Mouse (Mus musculus) c-Kit-positive CD71-positive TER-119-negative erythroid progenitor cells, embryonic 14.5 days (primary cell): ENCODE results near the gene Wipf1.
A peak's percentile ranks its signal among the peaks of the same experiment; 100 is the strongest.

Experiments
- DNase-seq: peaks from one replicate; pipeline ENCODE4 v3.0.0-alpha.2; 2013; ENCODE audit warnings: low read depth

Wipf1 gene

DNA sequence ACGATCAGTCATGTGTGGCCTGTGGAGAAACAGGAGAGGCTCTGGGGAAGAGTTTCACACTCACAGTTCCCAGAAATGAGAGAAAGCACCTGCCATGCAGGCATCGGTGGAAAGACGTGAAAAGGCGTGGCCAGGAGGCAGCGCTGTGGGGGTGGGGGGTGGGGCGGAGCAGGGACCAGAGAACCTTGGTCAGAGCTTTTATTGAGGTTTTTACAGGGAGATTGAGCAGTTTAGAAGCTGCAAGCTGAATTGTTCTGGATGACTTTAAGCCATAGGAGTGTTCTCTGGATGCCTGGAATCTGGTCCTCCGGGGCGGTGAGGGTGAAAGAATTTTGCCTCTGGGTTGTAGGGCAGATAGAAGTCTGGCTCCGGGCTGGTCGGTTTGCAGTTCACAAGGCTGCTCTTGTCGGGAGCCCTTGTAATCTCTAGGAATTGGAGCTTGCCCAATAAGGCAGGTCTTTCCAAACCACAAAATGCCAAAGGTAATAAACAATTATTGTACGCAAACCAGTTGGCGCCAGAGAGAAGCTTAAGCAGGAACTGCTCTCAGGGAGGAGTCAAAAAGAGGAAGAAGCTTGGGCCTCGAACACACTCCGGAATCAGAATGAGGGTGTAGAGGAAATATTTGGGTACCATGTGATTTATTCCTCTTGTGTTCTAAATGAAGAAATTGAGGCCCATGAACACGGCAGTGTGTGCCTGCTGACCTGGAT is 11.1 kb upstream of the Wipf1 start:
- DNase-seq: no peak

DNA sequence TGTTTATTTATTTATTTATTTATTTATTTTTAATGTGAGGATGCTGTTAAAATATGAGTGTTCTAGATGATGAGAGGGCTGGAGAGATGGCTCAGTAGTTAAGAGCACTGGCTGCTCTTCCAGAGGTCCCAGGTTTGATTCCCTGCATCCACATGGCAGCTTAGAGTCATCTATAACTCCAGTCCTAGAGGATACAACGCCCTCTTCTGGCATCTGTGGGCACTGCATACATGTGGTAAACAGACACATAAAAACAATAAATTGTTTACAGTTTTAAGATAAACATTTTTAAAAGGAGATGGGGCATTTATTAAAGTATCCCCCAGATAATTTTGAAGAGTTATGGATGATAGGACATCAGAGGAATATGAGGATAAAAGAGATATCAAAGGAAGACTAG is 10.2 kb upstream of the Wipf1 start:
- DNase-seq: no peak

DNA sequence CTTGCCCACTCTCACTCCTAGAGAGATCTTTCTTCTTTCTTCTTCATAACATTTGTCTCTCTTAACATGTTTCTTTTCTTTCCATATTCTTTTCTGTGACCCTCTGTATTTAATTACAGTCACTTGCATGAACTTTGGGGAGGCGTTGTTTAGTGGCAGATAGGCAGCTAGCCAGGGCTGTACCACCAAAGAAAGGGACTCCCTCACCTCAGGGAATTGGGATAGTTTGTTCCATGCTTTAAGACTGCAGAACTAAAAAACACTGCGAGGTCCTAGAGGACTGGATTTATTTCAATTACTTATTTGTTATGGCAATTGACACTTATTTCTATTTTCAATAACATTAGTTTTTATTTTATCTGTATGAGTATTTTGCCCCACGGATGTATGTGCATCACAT is 9.6 kb upstream of the Wipf1 start:
- no peak for DNase-seq

DNA sequence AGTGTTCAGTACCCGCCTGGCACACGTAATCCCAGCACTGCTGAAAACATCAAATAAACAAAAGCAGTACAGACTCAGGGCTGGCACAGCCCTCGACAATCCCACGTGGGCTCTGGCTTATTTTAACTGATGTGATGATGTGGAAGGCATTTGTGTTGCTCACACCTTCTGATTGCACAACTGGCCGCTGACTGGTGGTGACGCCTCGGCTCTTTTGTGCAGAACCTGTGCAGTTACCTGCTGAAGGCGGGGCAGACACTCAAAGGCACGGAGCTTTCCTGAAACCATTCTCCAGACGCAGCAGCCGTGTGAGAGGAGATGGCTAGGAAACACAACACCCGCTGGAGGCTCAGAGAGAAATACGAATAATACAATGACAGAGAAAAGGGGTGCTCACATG is 9.1 kb upstream of the Wipf1 start:
- DNase-seq: no peak

DNA sequence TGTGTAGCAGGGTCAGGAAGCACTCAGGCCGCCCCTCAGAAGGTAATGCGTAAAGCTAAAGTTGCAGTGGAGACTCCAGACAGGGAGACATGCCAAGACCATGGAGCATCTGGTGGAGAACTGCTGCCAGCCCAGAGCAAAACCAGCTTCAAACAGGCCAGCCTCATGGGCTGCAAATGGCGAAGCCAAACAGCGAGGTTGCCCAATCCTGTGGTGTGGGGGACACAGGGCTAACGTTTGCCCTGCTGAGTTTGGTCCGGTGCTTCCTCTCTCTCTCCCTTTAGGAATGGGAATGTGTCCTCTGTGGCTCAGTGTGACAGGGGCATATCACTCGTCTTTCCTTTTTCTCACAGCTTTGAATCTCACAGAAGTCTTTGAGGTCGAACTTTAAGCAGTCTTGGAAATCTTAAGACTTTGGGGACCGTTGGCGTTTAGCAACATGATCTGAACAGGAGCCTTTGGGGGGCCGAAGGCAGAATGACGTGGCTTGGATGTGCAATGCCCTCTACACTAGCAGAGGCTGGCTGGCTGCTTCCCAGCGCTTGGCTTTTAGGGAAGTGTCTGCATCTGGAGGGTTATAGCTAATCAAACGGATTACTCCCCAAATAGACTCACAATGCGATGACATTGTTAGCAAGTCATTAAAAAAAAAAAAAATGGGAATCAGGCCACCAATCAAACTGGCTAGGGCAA is 6.7 kb upstream of the Wipf1 start:
- DNase-seq: no peak

DNA sequence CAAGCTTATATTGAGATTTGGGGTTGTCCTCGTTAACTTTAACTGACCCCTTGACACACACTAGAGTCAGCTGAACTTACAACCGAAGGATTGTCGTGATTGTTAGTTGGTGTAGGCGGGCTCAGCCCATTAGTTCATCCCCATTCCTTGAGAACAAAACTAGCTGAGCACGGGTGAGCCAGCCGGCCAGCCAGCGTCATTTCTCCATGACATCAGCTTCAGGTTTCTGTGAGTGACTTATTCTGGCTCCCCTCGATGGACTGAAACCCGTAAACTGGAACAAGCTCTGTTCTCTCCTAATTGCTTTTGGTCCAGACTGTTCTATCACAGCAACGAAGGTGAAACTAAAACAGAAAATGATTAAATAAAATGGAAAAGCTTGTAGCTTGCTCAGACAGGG is 5.2 kb upstream of the Wipf1 start:
- no peak for DNase-seq

DNA sequence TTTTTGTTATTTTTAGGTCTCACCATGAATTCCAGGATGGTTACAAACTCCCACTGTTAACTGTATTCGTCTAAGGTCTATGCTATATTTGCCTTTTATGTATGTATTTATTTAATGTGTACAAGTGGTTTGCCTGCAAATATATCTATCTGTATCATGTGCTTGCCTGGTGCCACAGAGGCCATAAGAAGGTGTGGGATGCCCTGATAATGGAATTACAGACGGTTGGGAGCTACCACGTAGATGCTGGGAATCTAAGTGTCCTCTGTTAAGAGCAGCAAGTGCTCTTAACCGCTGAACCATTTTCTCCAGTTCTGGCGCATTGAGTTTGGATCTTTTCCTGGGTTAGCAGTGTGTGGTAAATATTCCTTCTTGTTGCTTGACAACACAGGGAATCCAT is 953 bp upstream of the Wipf1 start:
- peak; percentile 44 for DNase-seq

DNA sequence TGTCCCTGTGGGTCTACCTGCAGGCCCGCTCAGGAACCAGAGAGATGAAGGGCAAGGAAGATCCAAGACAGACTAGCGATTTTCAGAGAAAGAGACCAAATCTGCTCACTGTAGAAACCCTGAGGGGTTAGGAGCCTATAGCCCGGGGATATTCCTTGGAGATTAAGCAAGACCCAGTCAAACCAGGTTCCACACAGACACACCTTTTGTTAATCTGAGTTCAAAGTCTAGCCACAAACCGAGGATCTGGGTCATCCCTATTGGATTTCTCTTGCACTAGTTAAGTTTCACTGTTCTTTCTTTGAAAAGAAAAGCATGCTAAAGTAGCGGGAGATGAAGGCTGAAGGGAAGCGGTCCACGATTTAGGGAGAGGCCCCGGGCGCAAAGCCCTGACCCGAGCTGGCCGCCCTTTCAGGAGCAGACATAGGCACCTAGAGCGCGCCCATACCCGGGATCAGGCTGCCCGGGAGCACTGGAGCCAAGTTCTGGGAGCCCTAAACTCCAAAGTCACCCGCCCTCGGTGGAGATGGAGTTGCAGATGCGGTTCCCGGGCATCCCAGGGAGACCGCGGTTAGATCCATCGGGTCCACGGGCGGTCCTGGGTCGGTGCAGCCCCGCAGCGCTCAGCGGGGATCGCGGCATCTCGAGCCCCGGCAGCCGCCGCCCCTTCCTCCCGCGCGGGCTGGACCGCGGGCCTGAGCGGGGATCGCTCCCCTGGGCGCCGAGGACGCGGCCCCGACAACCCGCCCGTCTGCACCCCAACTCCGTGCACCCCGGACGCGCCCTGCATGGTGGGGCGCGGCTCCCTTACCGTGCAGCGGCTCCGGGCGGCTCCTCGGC is 798 bp downstream of the Wipf1 start:
- DNase-seq: no peak

DNA sequence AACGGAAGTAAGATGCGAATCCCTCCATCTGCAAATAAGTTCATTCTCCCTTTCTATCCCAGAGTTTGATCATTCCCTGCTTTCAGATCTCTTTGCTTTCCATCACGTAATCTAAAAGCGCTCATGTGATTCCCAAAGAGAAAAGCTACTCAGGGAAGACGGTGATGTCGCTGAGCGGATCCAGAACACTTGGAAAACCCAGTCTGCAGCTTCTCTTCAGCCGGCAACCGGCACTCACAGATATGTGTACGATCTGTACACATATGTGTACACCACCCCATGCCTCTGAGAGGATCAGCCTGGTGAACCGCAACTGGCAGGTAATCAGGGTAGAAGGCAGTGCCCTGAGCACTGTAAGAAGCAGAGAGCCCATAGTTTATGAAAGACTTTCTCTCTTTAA is 1.6 kb downstream of the Wipf1 start:
- no peak for DNase-seq

DNA sequence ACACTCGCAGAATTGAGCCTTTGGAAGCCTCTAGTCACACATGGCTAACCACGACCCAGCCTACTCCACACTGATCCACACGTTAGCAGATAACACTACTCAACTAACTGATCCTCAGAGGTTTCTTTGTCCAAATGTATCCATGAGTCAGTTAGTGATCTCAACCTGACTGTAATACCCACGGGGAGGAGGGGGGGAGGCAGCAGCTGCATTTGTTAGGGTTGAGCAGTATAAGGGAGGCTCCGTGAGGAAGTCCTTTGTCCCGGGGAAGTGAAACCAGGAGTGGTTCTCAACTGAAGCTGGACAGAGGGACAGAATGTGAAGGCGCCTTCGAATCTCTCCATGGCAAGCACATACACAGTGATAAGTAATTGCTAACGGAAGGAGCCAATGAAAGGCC is 2.8 kb downstream of the Wipf1 start:
- no peak for DNase-seq

DNA sequence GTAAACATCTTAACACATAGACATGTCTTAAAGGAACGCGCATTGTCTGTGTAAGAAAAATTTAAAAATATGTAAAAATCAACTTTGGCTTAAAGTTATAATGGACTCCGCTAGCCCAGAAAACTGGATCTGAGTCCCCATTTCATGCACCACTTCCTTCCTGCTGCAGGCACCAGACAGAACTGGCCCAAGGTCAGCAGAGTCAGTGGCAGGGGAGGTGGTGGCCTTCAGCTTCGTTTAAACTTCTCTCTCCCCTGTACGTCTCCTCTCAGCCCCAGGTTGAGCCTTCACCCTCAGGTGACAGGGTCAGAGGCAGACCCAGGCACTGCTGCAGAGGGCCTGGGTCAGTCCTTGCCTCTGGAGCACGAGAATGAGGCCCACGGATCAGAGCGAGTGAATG is 6.6 kb downstream of the Wipf1 start:
- DNase-seq: no peak

DNA sequence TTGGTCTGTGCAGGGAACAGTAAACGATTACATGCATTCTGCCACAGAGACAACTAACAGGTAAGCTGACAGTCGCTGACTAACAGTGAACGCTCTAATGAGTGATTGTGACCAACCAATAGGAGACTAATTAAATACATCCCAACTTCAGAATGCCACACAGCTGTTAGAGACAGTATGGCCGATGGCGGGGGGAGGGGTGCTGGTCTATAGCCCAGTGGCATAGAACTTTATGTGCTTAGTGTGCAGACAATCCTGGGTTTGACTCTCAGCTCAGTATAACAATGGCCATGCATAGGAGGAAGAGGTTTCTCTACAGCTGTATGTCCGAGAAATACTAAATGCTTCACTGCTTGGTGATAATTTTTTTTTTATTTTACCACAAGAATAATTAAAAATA is 7.2 kb downstream of the Wipf1 start:
- DNase-seq: no peak

DNA sequence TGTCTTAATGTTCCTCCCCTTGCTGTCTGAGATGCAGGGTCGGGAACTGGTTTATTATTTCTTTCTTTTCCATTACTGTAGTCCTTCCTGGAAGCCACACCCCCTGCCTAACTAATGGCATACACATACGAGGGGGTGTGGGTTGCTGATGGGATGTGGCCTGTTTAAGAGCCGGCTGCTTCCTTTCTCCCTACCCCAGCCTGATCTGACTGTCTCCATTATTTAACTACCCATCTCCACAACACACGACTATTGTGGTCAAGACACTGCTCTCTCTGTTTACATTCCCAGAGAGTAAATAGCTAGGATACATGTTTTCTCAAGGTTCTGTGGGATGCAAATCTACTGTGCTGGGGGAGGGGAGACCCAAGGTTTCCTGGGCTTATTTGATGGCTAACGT is 7.8 kb downstream of the Wipf1 start:
- DNase-seq: no peak

DNA sequence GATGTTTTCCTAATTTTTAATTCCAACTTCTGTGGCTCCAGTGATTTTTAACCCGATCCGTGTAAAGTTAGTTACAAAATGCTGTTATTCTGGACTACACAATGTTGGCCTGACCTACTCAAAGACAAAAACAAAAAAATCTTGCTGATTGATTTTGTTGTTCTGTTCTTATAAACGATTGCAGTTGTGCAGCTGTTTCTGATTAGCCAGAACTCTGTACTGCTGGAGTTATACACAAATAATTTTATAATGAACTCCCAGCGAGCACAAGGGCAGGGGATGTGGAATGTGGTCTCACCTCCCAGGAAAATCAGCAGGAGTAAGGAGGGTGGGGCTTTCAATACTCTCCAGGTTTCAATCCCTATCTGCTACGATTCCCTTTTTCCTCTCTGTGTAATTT is 10.6 kb downstream of the Wipf1 start:
- no peak for DNase-seq

DNA sequence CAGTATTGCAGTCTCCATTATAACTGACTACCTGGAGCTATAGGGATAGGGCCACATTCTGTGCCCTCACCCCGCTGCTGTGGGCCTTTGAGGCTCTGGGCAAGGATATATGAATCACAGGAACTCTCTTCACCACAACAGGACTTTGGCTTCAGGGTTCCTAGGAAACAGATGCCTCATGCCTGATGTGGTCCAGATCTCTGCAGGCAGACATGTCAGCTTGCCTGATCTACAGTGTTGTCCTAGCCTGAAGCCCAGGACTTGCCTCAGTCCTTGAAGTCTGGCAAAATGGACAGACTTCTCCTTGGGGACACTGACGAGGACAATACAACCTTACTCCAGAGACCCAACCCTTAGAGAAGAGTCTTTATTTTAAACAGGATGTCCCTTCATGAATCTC is 11.2 kb downstream of the Wipf1 start:
- DNase-seq: no peak

DNA sequence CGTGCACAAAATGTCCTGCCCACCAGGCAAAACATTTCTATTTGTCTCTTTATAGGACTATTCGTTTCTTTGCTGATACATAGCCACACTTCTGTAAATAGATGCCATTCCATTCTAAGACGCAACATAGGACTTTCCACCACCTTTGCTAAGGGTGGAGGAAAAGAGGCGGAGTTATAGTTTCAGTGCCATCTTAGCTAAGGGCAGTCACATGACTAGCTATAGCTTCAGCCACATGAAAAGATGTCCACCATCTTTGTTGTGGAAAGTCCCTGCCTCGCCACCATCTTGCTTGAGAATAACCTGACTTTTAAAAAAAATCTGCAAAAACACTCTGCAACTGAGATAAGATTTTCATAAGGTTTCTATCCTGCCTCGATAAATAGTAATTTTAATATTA is 15.4 kb downstream of the Wipf1 start:
- no peak for DNase-seq

DNA sequence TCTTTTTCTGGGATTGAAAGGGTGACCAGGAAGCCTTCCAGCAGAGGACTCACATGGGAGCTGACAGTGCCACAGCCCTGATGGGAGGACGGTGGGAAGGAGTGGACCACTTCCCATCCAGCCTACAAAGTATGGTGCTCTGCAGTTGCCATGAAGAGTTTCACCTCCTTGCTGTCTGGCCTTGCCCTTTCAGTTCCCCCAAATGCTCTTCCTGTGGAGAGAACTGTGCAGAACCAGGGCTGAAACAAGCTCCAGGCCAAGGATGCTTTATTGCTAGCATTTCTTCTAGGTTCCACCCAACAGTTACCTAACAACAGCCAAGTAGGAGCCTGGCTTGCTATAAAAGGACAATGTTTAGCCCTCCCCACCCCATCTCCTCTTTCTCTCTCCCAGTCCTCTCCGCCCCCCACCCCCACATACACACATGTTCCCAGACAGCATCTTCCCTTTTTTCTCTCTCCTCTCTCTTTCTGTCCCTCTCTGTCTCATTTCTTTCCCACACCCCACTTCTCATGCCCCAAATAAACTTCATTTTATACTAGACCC is 16.3 kb downstream of the Wipf1 start:
- DNase-seq: no peak

DNA sequence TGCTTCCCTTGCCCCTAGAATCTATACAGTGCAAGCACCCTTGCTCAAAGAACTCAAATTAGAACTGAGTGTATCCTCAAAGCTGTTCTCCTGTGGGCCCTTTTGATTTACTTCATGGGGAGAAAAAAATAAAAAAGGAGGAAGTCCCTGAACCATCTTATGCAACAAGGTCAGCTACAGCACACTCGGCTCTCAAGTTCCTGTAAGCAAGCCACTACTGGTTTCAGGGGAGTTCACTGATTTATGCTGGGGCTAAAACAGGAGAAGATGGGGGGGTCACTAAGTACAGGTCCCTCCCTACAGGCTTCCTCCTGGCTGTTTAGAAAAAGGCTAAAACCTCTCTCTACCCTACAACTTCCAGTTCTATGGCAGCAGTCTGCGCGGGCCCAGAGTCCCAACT is 17.5 kb downstream of the Wipf1 start:
- no peak for DNase-seq

DNA sequence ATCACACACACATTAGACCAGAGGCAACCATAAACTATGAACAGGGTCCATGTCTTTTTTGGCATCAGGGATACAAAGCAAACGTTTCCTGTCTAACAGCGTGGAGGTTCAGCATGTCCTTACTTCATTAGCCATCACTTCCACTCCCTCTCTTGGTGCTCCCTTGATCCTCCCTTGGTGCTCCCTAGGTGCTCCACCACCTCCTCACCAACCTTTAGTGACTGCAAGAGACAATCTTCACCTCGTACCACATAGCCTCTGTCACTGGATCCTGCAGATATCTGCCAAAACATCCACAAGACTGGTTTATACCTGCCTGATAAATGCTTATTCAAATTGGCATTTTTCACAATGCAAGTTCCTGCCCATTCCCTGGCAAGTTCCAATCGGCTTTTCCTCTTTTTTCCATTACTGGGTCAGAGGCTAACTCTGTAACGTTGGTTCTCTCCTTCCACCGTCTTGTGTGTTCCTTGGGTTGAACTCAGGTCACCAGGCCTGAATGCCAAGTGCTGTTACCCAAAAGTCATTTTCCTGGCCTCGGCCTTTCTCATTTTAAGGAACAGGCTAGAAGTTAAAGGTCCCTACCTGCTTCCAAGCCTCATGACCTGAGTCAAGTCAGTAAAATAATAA is 18.7 kb downstream of the Wipf1 start:
- DNase-seq: no peak

DNA sequence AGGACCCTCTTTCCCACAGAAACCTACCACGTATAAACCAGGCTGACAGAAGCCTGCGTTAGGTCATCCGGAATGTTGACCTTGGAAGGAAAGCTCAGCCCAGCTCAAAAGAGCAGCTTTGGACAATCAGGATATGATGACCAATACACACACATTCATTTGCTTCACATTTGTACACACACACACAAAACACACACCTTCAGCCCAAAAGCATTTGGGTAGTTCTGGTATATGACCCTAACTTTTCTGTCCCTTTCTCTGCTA is 19.6 kb downstream of the Wipf1 start:
- DNase-seq: no peak

DNA sequence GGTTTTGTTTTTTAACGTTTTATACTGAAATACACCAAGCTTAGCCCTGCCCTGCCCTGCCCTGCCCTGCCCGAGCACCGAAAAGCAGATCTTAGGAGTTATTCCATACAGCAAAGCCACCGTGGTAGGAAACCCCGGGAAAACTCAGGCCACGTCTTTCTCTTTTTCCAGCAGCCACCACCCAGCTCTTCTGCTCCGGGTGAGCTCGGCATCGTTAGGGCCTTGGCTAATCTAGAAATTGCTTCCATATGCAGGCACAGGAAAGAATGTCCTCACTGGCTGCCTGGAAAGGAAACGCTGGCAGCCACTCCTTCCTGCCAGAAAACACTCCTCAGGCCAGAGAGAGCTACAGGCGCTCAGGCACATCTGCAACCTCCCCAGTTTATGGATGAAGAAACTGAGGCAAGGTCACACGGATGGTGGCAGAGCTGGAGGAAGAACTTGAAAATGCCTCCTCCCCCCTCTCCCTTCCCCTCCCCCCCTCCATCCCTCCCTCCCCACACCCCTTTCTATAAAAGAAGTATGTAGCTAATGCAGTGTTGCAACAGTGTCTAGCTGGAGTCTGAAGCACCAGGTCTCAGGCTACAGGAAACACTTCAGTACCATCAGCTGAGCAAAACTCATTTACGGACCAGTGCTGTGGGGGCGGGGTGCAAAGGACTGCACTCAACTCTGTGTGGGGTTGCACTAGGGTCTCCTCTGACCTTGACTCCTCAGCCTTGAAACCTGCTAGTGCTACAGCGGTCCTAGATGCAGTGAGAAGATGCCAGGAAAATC is 20.1 kb downstream of the Wipf1 start:
- DNase-seq: no peak

DNA sequence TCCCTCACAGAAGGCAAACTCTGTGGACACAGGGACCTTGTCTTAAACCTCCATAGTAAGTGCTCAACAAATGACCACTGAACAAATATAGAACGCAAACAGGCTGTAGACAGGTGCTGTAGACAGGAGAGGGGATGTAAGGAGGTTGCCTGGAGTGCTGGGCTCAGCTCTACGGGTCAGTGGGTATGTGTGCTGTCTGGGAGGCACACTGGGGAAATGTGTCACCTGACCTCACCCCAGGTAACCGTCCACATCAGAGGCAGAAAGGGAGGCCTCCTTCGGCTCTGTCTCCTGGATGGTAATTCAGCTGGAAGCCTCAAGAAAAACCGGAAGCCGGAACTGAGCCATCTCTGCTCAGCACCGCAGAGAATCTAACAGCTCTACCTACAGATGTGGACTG is 21.6 kb downstream of the Wipf1 start:
- DNase-seq: no peak
